Mouse (Mus musculus): ENCODE results near the gene Gm6309. TPM values are rescaled to one million over a fixed set of nuclear protein-coding genes. Genes with fewer than 3 reads are reported as not detected.
"Not testable (repeated sequence)": the region's sequence is repeated elsewhere in the genome, so short reads cannot be mapped to it uniquely, and the experiment has no call there.

Gene Gm6309
- not detected in 3 replicates for total RNA-seq (2017)

GRCm38 (mm10) chr5:146170621-146171020 is at the start of gene Gm6309:
Gene Gm6309 (minus strand): TSS chr5:146170721.
- not testable (repeated sequence) for ATAC-seq (replicated peaks; ENCODE audit: insufficient number of reproducible peaks, low FRiP score, low TSS enrichment, poor library complexity, severe bottlenecking)

GRCm38 (mm10) chr5:146205537-146205936 is 35.0 kb upstream of the Gm6309 start:
- ATAC-seq (replicated peaks; ENCODE audit: insufficient number of reproducible peaks, low FRiP score, low TSS enrichment, poor library complexity, severe bottlenecking), result no peak

- no peak for ATAC-seq (replicated peaks; ENCODE audit: insufficient number of reproducible peaks, low FRiP score, low TSS enrichment, poor library complexity, severe bottlenecking)
Measured at GRCm38 (mm10) chr5:146203921-146204320, 33.4 kb upstream of the Gm6309 start.

DNA sequence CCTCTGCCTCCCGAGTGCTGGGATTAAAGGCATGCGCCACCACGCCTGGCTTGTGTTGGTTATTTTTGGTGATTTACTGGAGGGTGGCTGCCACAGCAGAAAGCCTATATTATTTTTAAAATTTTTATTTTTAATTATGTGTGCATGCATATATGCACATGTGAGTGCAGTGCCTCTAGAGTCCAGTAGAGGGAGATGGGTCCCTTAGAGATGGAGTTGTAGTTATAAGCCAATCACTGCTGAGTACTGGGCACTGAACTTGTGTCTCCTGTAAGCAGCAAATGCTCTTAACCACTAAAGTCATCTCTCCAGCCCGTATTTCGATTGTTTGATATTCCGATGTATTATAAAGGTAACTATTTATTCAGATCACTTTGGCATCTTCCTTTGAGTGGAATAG is 30.1 kb upstream of the Gm6309 start:
- no peak for ATAC-seq (replicated peaks; ENCODE audit: insufficient number of reproducible peaks, low FRiP score, low TSS enrichment, poor library complexity, severe bottlenecking)

GRCm38 (mm10) chr5:146199540-146199939 is 29.0 kb upstream of the Gm6309 start:
- ATAC-seq (replicated peaks; ENCODE audit: insufficient number of reproducible peaks, low FRiP score, low TSS enrichment, poor library complexity, severe bottlenecking), result no peak

DNA sequence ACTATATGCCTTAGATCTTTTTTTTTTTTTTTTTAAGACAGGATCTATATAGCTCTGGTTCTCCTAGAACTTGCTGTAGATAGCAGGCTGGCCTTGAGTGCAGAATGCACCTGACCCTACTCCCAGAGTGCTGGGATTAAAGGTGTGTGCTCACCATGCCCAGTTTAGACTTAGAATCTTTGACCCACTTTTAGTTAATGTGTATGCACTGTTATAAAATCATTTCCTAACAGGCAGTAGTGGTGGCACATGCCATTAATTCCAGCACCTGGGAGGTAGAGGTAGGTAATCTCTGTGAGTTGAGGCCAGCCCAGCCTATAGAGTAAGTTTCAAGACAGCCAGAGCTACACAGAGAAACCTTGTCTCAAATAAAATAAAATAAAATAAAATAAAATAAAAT is 28.6 kb upstream of the Gm6309 start:
- no peak for ATAC-seq (replicated peaks; ENCODE audit: insufficient number of reproducible peaks, low FRiP score, low TSS enrichment, poor library complexity, severe bottlenecking)

DNA sequence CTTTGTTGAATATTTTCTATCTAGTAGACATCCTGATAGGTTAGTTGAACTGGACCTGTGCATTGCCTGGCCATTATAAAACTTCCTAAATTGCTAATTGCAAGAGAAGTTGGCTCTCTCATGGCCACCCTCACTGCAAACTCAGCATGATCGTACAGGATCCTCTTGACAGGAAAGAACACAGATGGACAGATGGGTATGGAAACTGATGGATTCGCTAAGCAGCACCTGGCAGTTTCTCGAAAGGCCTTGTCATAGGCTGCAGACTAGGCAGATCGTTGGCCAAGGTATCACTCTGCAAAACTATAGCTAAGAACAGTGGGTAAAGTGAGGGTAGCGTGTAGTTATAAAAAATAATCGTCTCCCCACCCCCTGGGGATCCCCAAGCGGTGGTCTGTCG is 22.8 kb upstream of the Gm6309 start:
- no peak for ATAC-seq (replicated peaks; ENCODE audit: insufficient number of reproducible peaks, low FRiP score, low TSS enrichment, poor library complexity, severe bottlenecking)

GRCm38 (mm10) chr5:146190501-146191269 is 20.2 kb upstream of the Gm6309 start:
- no peak for ATAC-seq (replicated peaks; ENCODE audit: insufficient number of reproducible peaks, low FRiP score, low TSS enrichment, poor library complexity, severe bottlenecking)

DNA sequence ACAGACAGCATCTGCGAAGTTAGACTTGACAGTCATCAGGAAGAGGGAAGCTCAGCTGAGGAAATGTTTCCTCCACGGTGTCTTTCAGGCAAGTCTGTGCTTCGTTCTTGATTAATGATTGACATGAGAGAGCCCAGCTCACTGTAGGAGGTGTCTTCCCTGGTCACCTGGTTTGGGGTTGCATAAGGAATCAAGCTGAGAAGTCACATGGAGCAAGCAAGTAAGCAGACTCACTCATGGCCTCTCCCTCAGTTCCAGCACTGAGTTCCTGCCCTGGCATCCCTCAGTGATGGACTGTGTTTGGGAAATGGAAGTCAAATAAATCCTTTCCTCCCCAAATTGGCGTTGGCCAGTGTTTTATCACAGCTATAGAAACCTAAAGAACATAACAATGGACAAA is 19.6 kb upstream of the Gm6309 start:
- no peak for ATAC-seq (replicated peaks; ENCODE audit: insufficient number of reproducible peaks, low FRiP score, low TSS enrichment, poor library complexity, severe bottlenecking)

DNA sequence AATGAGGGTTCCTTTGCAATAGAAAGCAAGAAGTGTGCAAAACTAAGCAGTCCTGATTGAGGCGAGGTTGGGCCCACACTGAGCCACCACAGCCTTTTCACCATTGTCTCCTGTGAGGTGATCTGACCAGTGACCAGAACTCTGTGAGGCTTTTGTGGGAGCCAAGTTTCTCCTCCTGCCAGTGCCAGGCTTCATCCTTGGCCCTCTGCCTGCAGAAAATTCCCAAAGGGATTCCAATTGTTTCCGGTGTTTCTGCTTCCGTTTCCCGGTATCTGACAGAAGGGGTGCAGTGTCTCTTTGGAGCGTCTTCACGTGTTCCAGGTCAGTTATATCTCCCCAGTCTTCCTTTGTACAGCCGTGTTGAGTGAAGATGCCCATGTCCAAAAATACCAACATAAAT is 18.2 kb upstream of the Gm6309 start:
- no peak for ATAC-seq (replicated peaks; ENCODE audit: insufficient number of reproducible peaks, low FRiP score, low TSS enrichment, poor library complexity, severe bottlenecking)

DNA sequence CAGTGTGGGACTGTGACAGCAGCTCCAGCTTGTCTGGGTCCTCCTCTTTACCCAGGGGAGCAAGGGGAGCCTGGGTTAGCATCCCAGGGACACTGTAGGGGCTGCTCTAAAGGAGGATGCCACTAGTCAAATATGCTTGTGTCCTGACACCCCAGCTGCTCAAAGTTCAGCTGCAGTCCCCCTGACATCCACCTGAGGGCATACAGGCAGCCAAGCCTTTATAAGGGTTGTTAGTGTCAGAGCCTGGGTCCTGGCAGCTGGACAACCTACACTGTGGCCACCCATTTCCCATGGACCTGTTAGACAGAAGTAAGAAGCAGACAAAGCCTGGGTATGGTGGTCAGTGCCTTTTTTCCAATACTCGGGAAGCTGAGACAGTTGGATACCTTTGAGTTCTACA is 17.6 kb upstream of the Gm6309 start:
- no peak for ATAC-seq (replicated peaks; ENCODE audit: insufficient number of reproducible peaks, low FRiP score, low TSS enrichment, poor library complexity, severe bottlenecking)

GRCm38 (mm10) chr5:146187441-146187840 is 16.9 kb upstream of the Gm6309 start:
- not testable (repeated sequence) for ATAC-seq (replicated peaks; ENCODE audit: insufficient number of reproducible peaks, low FRiP score, low TSS enrichment, poor library complexity, severe bottlenecking)

DNA sequence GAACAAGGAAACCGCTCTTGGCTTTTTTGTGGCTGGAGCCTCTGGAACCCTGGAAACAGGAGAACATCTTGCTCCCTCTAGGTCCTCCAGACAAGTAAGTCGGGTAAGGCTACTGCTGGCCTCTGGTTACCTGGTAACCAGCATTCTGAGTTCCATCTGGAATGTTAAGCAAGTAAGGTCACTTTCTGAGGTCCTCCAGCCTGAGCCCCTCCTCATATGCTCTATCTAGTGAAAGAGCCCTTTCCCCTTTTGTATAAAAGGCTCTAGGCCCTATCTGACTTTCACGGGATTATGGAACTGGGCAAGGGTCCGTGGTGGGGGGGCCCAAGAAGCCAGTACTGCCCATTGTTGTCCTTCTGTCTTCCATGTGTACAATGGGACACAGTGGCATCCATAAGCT is 14.7 kb upstream of the Gm6309 start, which contains the start of gene 1700001J03Rik:
1700001J03Rik (minus strand) TSS at position 101 of the 400 bp plus-strand sequence.
- not testable (repeated sequence) for ATAC-seq (replicated peaks; ENCODE audit: insufficient number of reproducible peaks, low FRiP score, low TSS enrichment, poor library complexity, severe bottlenecking)

GRCm38 (mm10) chr5:146172744-146173143 is 2.2 kb upstream of the Gm6309 start:
- not testable (repeated sequence) for ATAC-seq (replicated peaks; ENCODE audit: insufficient number of reproducible peaks, low FRiP score, low TSS enrichment, poor library complexity, severe bottlenecking)

- ATAC-seq (replicated peaks; ENCODE audit: insufficient number of reproducible peaks, low FRiP score, low TSS enrichment, poor library complexity, severe bottlenecking), result not testable (repeated sequence)
Measured at GRCm38 (mm10) chr5:146160439-146160838, 10.1 kb downstream of the Gm6309 start, which contains the start of gene Gm5565. Gene Gm5565 (minus strand): TSS chr5:146160539.

- not testable (repeated sequence) for ATAC-seq (replicated peaks; ENCODE audit: insufficient number of reproducible peaks, low FRiP score, low TSS enrichment, poor library complexity, severe bottlenecking)
Measured at GRCm38 (mm10) chr5:146158326-146158725, 12.2 kb downstream of the Gm6309 start.

DNA sequence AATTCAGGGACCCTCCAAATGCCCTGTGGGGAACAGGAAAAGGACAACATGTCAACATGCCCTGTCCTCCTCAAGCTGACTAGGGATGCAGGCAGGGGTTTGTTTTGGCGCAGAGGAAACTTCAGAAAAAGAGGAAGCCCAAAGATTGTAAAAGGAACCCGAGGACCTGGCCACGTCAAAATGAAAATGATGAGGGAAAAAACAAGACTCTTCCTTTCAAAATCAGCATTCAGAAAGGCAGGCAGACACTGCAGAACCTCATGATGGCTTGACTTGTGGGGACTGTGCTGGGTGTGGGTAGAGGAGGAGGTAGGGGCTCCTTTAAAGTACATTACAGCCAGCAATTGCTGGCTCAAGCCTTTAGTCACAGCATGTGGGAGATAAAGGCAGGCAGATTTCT is 20.1 kb downstream of the Gm6309 start:
- ATAC-seq (replicated peaks; ENCODE audit: insufficient number of reproducible peaks, low FRiP score, low TSS enrichment, poor library complexity, severe bottlenecking), result no peak

DNA sequence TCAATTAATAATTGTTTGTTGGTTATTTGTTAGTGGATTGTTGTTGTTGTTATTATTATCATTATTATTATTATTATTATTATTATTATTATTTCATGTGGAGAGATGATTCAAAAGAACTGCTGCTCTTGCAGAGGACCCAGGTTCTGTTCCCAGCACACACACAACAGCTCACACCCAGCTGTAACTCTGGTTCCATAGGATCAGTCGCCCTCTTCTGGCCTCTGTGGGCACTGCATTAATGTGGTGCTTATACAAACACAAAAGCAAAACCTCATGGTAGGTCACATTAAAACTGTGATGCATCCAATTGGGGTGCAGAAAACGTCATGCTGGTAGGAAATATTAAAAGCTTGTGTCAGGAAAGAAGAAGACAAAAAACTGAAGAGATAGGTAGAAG is 22.6 kb downstream of the Gm6309 start:
- no peak for ATAC-seq (replicated peaks; ENCODE audit: insufficient number of reproducible peaks, low FRiP score, low TSS enrichment, poor library complexity, severe bottlenecking)

Data from monocyte, adult 5-6 weeks (primary cell).